Mouse (Mus musculus) olfactory bulb, adult 2 months (tissue): Measurements from ENCODE around the gene Adgrg5.

Experiments used
- CTCF ChIP-seq: fragments of 200-500 bp; IDR thresholded peaks from 2 replicates; pipeline ENCODE4 v1.5.1; 2012; ENCODE audit warnings: low read depth, mild to moderate bottlenecking, low read length, moderate library complexity; ENCODE audit not compliant: insufficient read depth
- POLR2A ChIP-seq: fragments of 200-500 bp; IDR thresholded peaks from 2 replicates; pipeline ENCODE4 v1.6.1; 2012; ENCODE audit warnings: mild to moderate bottlenecking, low read depth, low read length, moderate library complexity; ENCODE audit not compliant: insufficient read depth

- no peak for TF ChIP-seq POLR2A
- TF ChIP-seq CTCF = no peak
Observed at GRCm38 (mm10) chr8:94983881-94984516, 60.5 kb downstream of the Adgrg5 start.
